Mouse (Mus musculus): ENCODE data around the gene Phldb2. TPM values are rescaled to one million over a fixed set of nuclear protein-coding genes. Genes with fewer than 3 reads are reported as not detected.

Gene Phldb2
- total and polyA plus RNA-seq, 3 experiments: 0.04 TPM; not detected in 2

DNA sequence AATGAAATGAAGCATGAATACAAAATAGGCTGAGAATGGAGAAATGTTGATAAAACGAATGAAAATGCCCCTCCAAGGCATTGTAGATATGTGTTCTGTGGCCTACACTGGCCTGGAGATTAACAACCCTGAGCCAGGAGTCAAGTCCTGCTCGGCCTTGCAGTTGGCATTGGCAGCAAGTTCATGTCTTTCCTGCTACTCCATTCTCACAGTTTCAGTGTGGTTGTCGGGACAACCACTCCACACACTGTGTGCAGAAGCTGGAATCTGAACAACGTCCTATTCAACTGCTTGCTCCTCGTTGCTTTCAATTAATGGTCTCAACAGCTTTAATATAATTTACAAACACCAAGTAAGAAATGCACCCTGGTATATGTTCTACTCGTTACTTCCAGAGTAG, 255.4 kb downstream of the Phldb2 start:
- no peaks in the 10 kb centered on the region for H3K79me2 ChIP-seq (replicated peaks; ENCODE audit: control insufficient read depth, extremely low read depth, insufficient read depth, poor library complexity, severe bottlenecking)
- no peak overlapping the region for H3K9ac ChIP-seq (ENCODE audit: insufficient read depth, low read depth)
- dilution Hi-C loops (cut with MboI; ENCODE audit: extremely low pct_ligation_motif_present, extremely low pct_unique_long_range_greater_than_20kb, low sequenced_read_pairs) (no loop called here), in situ Hi-C loops (cut with MboI; ENCODE audit: low pct_ligation_motif_present, low pct_unique_long_range_greater_than_20kb, low sequenced_read_pairs) (no loop called here)
- no peak overlapping the region for H3K4me2 ChIP-seq (ENCODE audit: insufficient read depth, low read depth, poor library complexity, severe bottlenecking)
- no peak for TF ChIP-seq HCFC1 (IDR thresholded peaks at IDR 0.05; ENCODE audit: low read depth, low read length)
- TF ChIP-seq CHD2 (IDR thresholded peaks at IDR 0.05; ENCODE audit: low read length): no peak
- no peak for TF ChIP-seq GABPA (IDR thresholded peaks at IDR 0.05; ENCODE audit: insufficient replicate concordance, low read depth, low read length)
- no peak for TF ChIP-seq ZNF384 (IDR thresholded peaks at IDR 0.05; ENCODE audit: low read depth, low read length)
- TF ChIP-seq SMC3 (IDR thresholded peaks at IDR 0.05; ENCODE audit: low read depth, low read length): no peak
- no peak for TF ChIP-seq E2F4 (IDR thresholded peaks at IDR 0.05; ENCODE audit: insufficient replicate concordance, low read depth, low read length)
- TF ChIP-seq MYC (IDR thresholded peaks at IDR 0.05; ENCODE audit: low read depth, low read length): no peak
- TF ChIP-seq CHD1 (IDR thresholded peaks at IDR 0.05; ENCODE audit: low read depth, low read length): no peak
- no peak for TF ChIP-seq UBTF (IDR thresholded peaks at IDR 0.05; ENCODE audit: low read depth, low read length)
- no peak for TF ChIP-seq EP300 (IDR thresholded peaks at IDR 0.05; ENCODE audit: low read length)
- TF ChIP-seq MAFK (IDR thresholded peaks at IDR 0.05; ENCODE audit: insufficient replicate concordance, low read length): no peak
- no peak for TF ChIP-seq RAD21 (IDR thresholded peaks at IDR 0.05; ENCODE audit: low read depth, low read length)
- TF ChIP-seq NRF1 (IDR thresholded peaks at IDR 0.05; ENCODE audit: low read depth, low read length): no peak
- TF ChIP-seq USF1 (IDR thresholded peaks at IDR 0.05; ENCODE audit: low read depth, low read length): no peak
- TF ChIP-seq TCF12 (IDR thresholded peaks at IDR 0.05; ENCODE audit: low read depth, low read length): no peak
- no peak for TF ChIP-seq MEF2A (IDR thresholded peaks at IDR 0.05; ENCODE audit: borderline replicate concordance, low read depth, low read length)
- no peaks in the 10 kb centered on the region for H3K9me3 ChIP-seq (replicated peaks; ENCODE audit: low read length)
- no peak overlapping the region for H3K4me3 ChIP-seq (replicated peaks in 1 of 3; ENCODE audit: low read depth in 2 of 3, low read length in 2 of 3, poor library complexity in 1 of 3)
- no peaks in the 10 kb centered on the region for H3K36me3 ChIP-seq (replicated peaks in 1 of 2; ENCODE audit: control insufficient read depth in 1 of 2, insufficient read depth in 1 of 2, low read length in 1 of 2)
- H3K27ac ChIP-seq (ENCODE audit: insufficient read depth, low read depth): no peak overlapping the region
- peaks cover 0 to 8% of the 10 kb centered on the region in 2 experiments; a peak in 1 of 4 replicates for H3K4me1 ChIP-seq (ENCODE audit: control insufficient read depth in 1 of 2, insufficient read depth in 2 of 2)
- DNase-seq (ENCODE audit: extremely low read depth): no peak
- no peaks in the 10 kb centered on the region for H3K27me3 ChIP-seq (replicated peaks)

Other genes with a start within 250 kb of the Phldb2 start
- gene Tagln3, start 229.0 kb downstream of the Phldb2 start, total RNA-seq (2012; rRNA removed): 0.17 and 0.21 TPM in 2 replicates
- 0.19 TPM in 1 of 2 replicates, not detected in the other for gene Tagln3, start 229.0 kb downstream of the Phldb2 start, total RNA-seq (2014; rRNA removed)
- gene Tagln3, start 229.0 kb downstream of the Phldb2 start, polyA plus RNA-seq (2012; ENCODE audit: insufficient read length, low read depth): 0.69 and 0.79 TPM in 2 replicates
- 13.8 and 14.1 TPM in 2 replicates for gene Abhd10, start 210.6 kb downstream of the Phldb2 start, total RNA-seq (2012; rRNA removed)
- 19.3 and 20.1 TPM in 2 replicates for gene Abhd10, start 210.6 kb downstream of the Phldb2 start, total RNA-seq (2014; rRNA removed)
- 18.2 and 20.5 TPM in 2 replicates for gene Abhd10, start 210.6 kb downstream of the Phldb2 start, polyA plus RNA-seq (2012; ENCODE audit: insufficient read length, low read depth)
- gene Plcxd2, start 56.6 kb upstream of the Phldb2 start, total RNA-seq (2012; rRNA removed): not detected in 2 replicates
- gene Plcxd2, start 56.6 kb upstream of the Phldb2 start, total RNA-seq (2014; rRNA removed): not detected in 2 replicates
- not detected in 2 replicates for gene Plcxd2, start 56.6 kb upstream of the Phldb2 start, polyA plus RNA-seq (2012; ENCODE audit: insufficient read length, low read depth)
- 5.9 and 6.4 TPM in 2 replicates for gene Cd96, start 166.7 kb upstream of the Phldb2 start, total RNA-seq (2012; rRNA removed)
- 9.7 and 10.7 TPM in 2 replicates for gene Cd96, start 166.7 kb upstream of the Phldb2 start, total RNA-seq (2014; rRNA removed)
- gene Cd96, start 166.7 kb upstream of the Phldb2 start, polyA plus RNA-seq (2012; ENCODE audit: insufficient read length, low read depth): 3.8 and 4.4 TPM in 2 replicates
- 41.4 and 51.4 TPM in 2 replicates for gene Gm4737, start 201.5 kb upstream of the Phldb2 start, total RNA-seq (2012; rRNA removed)
- 118 and 127 TPM in 2 replicates for gene Gm4737, start 201.5 kb upstream of the Phldb2 start, total RNA-seq (2014; rRNA removed)
- gene Gm4737, start 201.5 kb upstream of the Phldb2 start, polyA plus RNA-seq (2012; ENCODE audit: insufficient read length, low read depth): 124 and 154 TPM in 2 replicates